Mouse (Mus musculus): Measurements from ENCODE around the gene Car3. TPM values are rescaled to one million over a fixed set of nuclear protein-coding genes. Genes with fewer than 3 reads are reported as not detected.

Car3 gene
- polyA plus RNA-seq, 1 experiment from 2014 or later, result 12.4 TPM

DNA sequence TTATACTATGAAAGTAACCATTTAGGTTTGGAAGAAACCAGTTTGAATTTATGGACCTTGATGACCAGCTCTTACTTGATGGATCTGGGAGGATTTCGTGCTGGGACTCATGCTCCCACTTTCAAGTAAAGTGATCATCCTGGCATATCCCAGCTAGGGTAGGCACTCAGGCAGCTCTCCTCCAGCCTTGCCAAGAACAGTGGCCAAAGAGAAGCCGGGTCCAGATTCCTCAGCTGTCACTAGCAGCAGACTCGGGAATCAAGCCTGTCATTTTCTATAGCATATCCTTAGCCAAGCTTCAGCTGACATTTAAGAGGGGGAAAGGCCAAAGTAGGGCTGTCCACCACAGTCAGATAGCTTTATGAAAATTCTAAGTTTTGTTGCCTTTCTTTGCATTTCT, 3.0 kb upstream of the Car3 start:
- no peak overlapping the region for H3K4me3 ChIP-seq
- ATAC-seq (ENCODE audit: low FRiP score, low read depth), result no peak
- WGBS, result 81% methylated on average over 3 of the region's 3 CpGs
- H3K4me1 ChIP-seq, result peaks cover 9% of the 10 kb centered on the region
- no peaks in the 10 kb centered on the region for H3K36me3 ChIP-seq
- no peak overlapping the region for H3K9ac ChIP-seq
- H3K27me3 ChIP-seq (replicated peaks), result no peaks in the 10 kb centered on the region
- no peak overlapping the region for H3K4me2 ChIP-seq (replicated peaks)
- no peak overlapping the region for H3K27ac ChIP-seq
- no peaks in the 10 kb centered on the region for H3K9me3 ChIP-seq

DNA sequence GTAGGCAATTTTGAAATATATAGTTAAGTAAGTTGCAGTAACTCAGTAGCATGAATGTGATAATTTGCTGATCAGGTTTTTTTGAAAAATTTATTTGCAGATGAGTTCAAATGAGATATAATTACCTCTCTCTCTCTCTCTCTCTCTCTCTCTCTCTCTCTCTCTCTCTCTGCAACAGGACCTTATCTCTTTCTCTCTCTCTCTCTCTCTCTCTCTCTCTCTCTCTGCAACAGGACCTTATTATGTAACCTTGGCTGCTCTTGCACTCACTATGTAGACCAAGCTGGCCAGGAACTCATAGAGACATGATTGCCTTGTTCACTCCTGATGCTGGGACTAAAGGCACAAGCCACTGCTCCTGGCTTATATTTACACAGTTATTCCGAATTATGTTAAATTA, 2.1 kb upstream of the Car3 start:
- Histone ChIP-seq H3K4me3 (no peak overlapping the region), H3K4me1 (peaks cover 9% of the 10 kb centered on the region), H3K27ac (no peak overlapping the region), H3K9ac (no peak overlapping the region), H3K4me2 (replicated peaks) (no peak overlapping the region), H3K9me3 (no peaks in the 10 kb centered on the region), H3K27me3 (replicated peaks) (no peaks in the 10 kb centered on the region), H3K36me3 (no peaks in the 10 kb centered on the region)
- no peak for ATAC-seq (ENCODE audit: low FRiP score, low read depth)
- 86% methylated on average over 1 of the region's 1 CpGs for WGBS

- no peak overlapping the region for H3K9ac ChIP-seq
- no peak overlapping the region for H3K4me3 ChIP-seq
- H3K27ac ChIP-seq, result no peak overlapping the region
- no peak for ATAC-seq (ENCODE audit: low FRiP score, low read depth)
- H3K4me1 ChIP-seq, result peaks cover 9% of the 10 kb centered on the region
- peak overlapping the region; percentile 82 for H3K4me2 ChIP-seq (replicated peaks)
- H3K27me3 ChIP-seq (replicated peaks), result no peaks in the 10 kb centered on the region
- WGBS, result 22% methylated on average over 4 of the region's 4 CpGs
- no peaks in the 10 kb centered on the region for H3K9me3 ChIP-seq
- no peaks in the 10 kb centered on the region for H3K36me3 ChIP-seq
Measured at GRCm38 (mm10) chr3:14861787-14862186, 1.5 kb upstream of the Car3 start.

DNA sequence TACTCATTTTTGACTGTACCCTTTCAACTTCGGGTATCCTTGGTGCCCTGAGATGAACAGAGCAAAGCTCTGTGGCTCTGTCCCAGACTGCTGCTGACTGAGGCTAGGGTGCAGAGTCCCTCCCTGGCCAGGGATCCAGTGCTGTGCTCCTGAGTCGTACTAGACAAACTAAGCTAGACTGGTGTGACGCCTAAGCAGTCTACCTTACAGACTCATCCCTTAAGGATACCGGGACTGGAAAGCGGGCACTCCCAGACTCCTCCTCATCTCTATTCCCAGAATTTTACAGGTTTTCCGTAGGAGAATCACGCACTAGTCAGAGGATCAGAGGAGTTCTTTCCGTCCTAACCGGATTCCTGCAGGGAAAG, 674 bp upstream of the Car3 start:
- Histone ChIP-seq H3K9me3 (no peaks in the 10 kb centered on the region), H3K27me3 (replicated peaks) (no peaks in the 10 kb centered on the region), H3K4me3 (peak overlapping the region; percentile 42), H3K4me2 (replicated peaks) (peak overlapping the region; percentile 82), H3K27ac (no peak overlapping the region), H3K36me3 (no peaks in the 10 kb centered on the region), H3K4me1 (peaks cover 9% of the 10 kb centered on the region), H3K9ac (peak overlapping the region; percentile 54)
- ATAC-seq (ENCODE audit: low FRiP score, low read depth), result peak; percentile 91
- 1% methylated on average over 9 of the region's 9 CpGs for WGBS

- Histone ChIP-seq H3K4me2 (replicated peaks) (no peak overlapping the region), H3K27ac (no peak overlapping the region), H3K4me1 (peaks cover 9% of the 10 kb centered on the region), H3K36me3 (no peaks in the 10 kb centered on the region), H3K27me3 (replicated peaks) (no peaks in the 10 kb centered on the region), H3K9ac (no peak overlapping the region), H3K4me3 (no peak overlapping the region), H3K9me3 (no peaks in the 10 kb centered on the region)
- no peak for ATAC-seq (ENCODE audit: low FRiP score, low read depth)
- WGBS, result 96% methylated on average over 2 of the region's 2 CpGs
Measured at GRCm38 (mm10) chr3:14863922-14864321, 610 bp downstream of the Car3 start.

- ATAC-seq (ENCODE audit: low FRiP score, low read depth), result no peak
- WGBS, result 86% methylated on average over 2 of the region's 2 CpGs
Measured at GRCm38 (mm10) chr3:14865941-14866340, 2.6 kb downstream of the Car3 start.

GRCm38 (mm10) chr3:14869779-14870178, 6.5 kb downstream of the Car3 start:
- peak; percentile 69 for ATAC-seq (ENCODE audit: low FRiP score, low read depth)
- 23% methylated on average over 11 of the region's 11 CpGs for WGBS
- Histone ChIP-seq H3K36me3 (no peaks in the 10 kb centered on the region), H3K9me3 (no peaks in the 10 kb centered on the region), H3K9ac (no peak overlapping the region), H3K27ac (no peak overlapping the region), H3K4me2 (replicated peaks) (no peak overlapping the region), H3K4me3 (no peak overlapping the region), H3K27me3 (replicated peaks) (no peaks in the 10 kb centered on the region), H3K4me1 (no peaks in the 10 kb centered on the region; the same call in 1 of the 2 replicates)

More at GRCm38 (mm10) chr3:14865941-14866340, 2.6 kb downstream of the Car3 start:
- Histone ChIP-seq H3K4me1 (peaks cover 9% of the 10 kb centered on the region), H3K4me3 (no peak overlapping the region), H3K9me3 (no peaks in the 10 kb centered on the region), H3K27ac (no peak overlapping the region), H3K36me3 (no peaks in the 10 kb centered on the region), H3K27me3 (replicated peaks) (no peaks in the 10 kb centered on the region), H3K4me2 (replicated peaks) (no peak overlapping the region), H3K9ac (no peak overlapping the region)

DNA sequence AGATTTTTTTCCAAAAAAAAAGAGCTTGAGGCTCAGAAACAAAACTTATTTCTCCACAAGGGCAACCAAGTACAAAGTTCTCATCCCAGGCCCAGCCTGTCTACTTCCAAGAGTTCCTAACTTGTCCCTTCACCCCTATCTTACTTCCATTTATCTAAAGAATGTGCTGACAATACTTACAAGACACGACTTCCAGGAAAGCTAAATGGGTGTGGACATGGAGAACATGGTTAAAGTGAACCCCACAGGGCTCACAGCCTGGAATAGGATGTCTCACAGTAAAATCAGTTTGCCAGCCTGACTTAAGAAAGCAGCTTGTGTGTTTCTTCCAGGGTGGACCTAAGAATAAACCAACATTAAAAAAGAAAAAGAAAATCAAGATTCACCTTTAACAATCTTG, 7.2 kb downstream of the Car3 start:
- H3K9ac ChIP-seq, result no peak overlapping the region
- H3K27me3 ChIP-seq (replicated peaks), result no peaks in the 10 kb centered on the region
- no peak overlapping the region for H3K27ac ChIP-seq
- ATAC-seq (ENCODE audit: low FRiP score, low read depth), result no peak
- H3K4me1 ChIP-seq, result no peaks in the 10 kb centered on the region; the same call in 1 of the 2 replicates
- no peak overlapping the region for H3K4me3 ChIP-seq
- H3K9me3 ChIP-seq, result no peaks in the 10 kb centered on the region
- no peak overlapping the region for H3K4me2 ChIP-seq (replicated peaks)
- no peaks in the 10 kb centered on the region for H3K36me3 ChIP-seq
- WGBS, result 79% methylated on average over 1 of the region's 1 CpGs

GRCm38 (mm10) chr3:14871386-14871785, 8.1 kb downstream of the Car3 start:
- Histone ChIP-seq H3K4me2 (replicated peaks) (no peak overlapping the region), H3K4me3 (no peak overlapping the region), H3K4me1 (no peaks in the 10 kb centered on the region; the same call in 1 of the 2 replicates), H3K9me3 (no peaks in the 10 kb centered on the region), H3K27me3 (replicated peaks) (no peaks in the 10 kb centered on the region), H3K27ac (no peak overlapping the region), H3K9ac (no peak overlapping the region), H3K36me3 (no peaks in the 10 kb centered on the region)
- WGBS, result 56% methylated on average over 7 of the region's 7 CpGs
- no peak for ATAC-seq (ENCODE audit: low FRiP score, low read depth)

GRCm38 (mm10) chr3:14874402-14875040, 11.2 kb downstream of the Car3 start:
- no peaks in the 10 kb centered on the region for H3K9me3 ChIP-seq
- no peak overlapping the region for H3K4me2 ChIP-seq (replicated peaks)
- H3K36me3 ChIP-seq, result no peaks in the 10 kb centered on the region
- no peak overlapping the region for H3K9ac ChIP-seq
- no peak overlapping the region for H3K27ac ChIP-seq
- WGBS, result 54% methylated on average over 8 of the region's 8 CpGs
- H3K27me3 ChIP-seq (replicated peaks), result no peaks in the 10 kb centered on the region
- no peaks in the 10 kb centered on the region; the same call in 1 of the 2 replicates for H3K4me1 ChIP-seq
- peak; percentile 62; the same call in 1 of the 2 replicates for ATAC-seq (ENCODE audit: low FRiP score, low read depth)
- no peak overlapping the region for H3K4me3 ChIP-seq

- no peak overlapping the region for H3K9ac ChIP-seq
- no peak overlapping the region for H3K4me2 ChIP-seq (replicated peaks)
- H3K36me3 ChIP-seq, result no peaks in the 10 kb centered on the region
- ATAC-seq (ENCODE audit: low FRiP score, low read depth), result no peak
- WGBS, result 77% methylated on average over 9 of the region's 9 CpGs
- no peaks in the 10 kb centered on the region for H3K27me3 ChIP-seq (replicated peaks)
- no peaks in the 10 kb centered on the region for H3K4me1 ChIP-seq
- H3K27ac ChIP-seq, result no peak overlapping the region
- H3K9me3 ChIP-seq, result no peaks in the 10 kb centered on the region
- H3K4me3 ChIP-seq, result no peak overlapping the region
Measured at GRCm38 (mm10) chr3:14876325-14876918, 13.1 kb downstream of the Car3 start.

- Histone ChIP-seq H3K4me1 (no peaks in the 10 kb centered on the region), H3K4me3 (no peak overlapping the region), H3K9me3 (no peaks in the 10 kb centered on the region), H3K27ac (no peak overlapping the region), H3K27me3 (replicated peaks) (no peaks in the 10 kb centered on the region), H3K9ac (no peak overlapping the region), H3K36me3 (no peaks in the 10 kb centered on the region), H3K4me2 (replicated peaks) (no peak overlapping the region)
- 88% methylated on average over 7 of the region's 7 CpGs for WGBS
- ATAC-seq (ENCODE audit: low FRiP score, low read depth), result no peak
Measured at GRCm38 (mm10) chr3:14877251-14877909, 14.1 kb downstream of the Car3 start.

Data from neural tube, embryonic 12.5 days (tissue).